Mouse (Mus musculus): ENCODE measurements around the gene Padi1.
A peak's percentile ranks its signal among the peaks of the same experiment; 100 is the strongest.

The Padi1 gene

DNA sequence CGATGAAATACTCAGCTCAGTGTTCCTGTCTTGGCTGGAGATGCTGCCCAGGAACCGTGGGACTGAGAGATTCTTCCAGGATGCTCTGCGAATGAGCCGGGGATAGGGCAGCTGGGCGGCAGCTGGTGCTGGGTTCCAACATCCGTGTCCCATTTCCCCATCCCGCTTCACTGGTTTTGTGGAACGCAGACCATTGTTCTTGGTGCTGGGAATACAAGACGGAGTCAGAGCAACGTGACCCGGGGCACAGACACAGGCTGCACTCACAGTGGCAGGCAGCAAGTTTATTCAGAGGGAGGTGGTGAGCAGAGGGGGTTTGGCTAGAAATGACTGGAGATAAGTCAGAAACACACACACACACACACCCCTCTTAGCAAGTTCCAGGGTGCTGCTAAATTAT lies 3.7 kb upstream of the Padi1 start:
- Histone ChIP-seq H3K36me3 (ENCODE audit: control insufficient read depth, insufficient read depth, low read length, poor library complexity, severe bottlenecking) (no peaks in the 10 kb centered on the region), H3K27me3 (ENCODE audit: control insufficient read depth, insufficient read depth, low read length, poor library complexity, severe bottlenecking) (no peaks in the 10 kb centered on the region)
- no peak for DNase-seq (ENCODE audit: low read depth, low spot score)

DNA sequence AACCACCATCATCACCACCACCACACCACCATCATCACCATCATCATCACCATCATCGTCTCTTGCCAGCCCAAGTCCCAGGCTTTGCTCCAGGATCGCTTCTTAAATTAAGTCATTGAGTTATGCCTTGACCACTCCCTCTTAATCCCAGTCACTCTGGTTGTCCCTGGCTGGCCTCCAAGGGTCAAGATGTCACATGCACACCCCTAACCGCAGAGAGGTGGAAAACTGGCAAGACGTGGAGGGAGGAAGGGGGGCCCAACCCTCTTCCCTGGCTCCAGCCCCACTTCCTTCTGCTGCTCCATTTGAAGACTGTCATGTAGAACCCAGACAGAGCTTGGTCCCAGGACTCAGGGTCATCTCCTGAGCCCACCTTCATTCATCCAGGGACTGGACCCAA lies 587 bp downstream of the Padi1 start:
- no peak for DNase-seq (ENCODE audit: low read depth, low spot score)
- Histone ChIP-seq H3K36me3 (ENCODE audit: control insufficient read depth, insufficient read depth, low read length, poor library complexity, severe bottlenecking) (no peaks in the 10 kb centered on the region), H3K27me3 (ENCODE audit: control insufficient read depth, insufficient read depth, low read length, poor library complexity, severe bottlenecking) (no peaks in the 10 kb centered on the region)

DNA sequence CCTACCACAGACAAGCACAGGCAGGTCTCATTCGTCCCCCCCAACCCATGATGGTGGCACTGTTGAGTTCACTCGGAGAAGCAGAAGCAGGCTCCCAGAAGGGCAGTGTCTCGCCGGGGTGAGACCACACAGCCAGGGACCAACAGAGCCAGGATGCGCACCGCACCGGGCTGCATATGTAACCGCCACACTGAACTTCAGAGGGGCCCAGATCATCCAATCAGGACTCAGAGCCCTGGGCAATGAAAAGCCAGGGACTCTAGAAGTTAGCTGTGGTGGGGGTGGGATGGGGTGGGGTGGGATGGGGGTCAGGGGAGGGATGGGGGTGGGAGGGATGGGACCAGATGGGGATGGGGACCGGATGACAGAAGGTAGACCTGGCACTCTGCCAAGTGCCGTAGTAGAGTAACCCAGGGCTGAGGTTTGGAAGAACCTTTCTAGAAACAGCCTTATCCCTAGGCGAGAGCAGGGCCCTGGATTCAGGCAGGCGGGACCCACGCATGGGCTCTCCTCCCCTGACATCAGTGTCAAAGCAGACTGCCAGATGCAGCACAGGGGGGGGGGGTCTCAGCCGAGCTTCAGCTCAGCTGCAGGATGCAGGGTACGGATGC lies 1.8 kb downstream of the Padi1 start:
- no peak for DNase-seq (ENCODE audit: low read depth, low spot score)
- Histone ChIP-seq H3K36me3 (ENCODE audit: control insufficient read depth, insufficient read depth, low read length, poor library complexity, severe bottlenecking) (no peaks in the 10 kb centered on the region), H3K27me3 (ENCODE audit: control insufficient read depth, insufficient read depth, low read length, poor library complexity, severe bottlenecking) (no peaks in the 10 kb centered on the region)

DNA sequence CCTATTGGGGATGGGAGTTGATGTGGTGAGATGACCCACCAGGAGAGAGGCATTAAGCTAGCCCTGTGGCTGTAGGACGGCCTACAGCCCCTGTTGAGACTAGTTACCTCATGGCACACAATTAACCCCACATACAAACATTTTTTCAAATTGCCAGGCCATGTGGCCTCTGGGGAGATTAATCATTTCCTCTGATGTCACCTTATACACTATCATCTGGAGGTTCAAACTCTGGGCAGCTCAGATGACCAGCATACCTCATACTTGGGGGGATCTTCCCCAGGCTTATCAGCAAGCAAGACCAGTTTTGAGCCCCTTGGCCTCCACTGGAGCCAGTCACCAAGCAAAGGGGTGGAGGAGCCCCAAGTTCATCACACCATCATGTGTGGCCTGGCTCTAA lies 2.7 kb downstream of the Padi1 start:
- Histone ChIP-seq H3K36me3 (ENCODE audit: control insufficient read depth, insufficient read depth, low read length, poor library complexity, severe bottlenecking) (no peaks in the 10 kb centered on the region), H3K27me3 (ENCODE audit: control insufficient read depth, insufficient read depth, low read length, poor library complexity, severe bottlenecking) (no peaks in the 10 kb centered on the region)
- DNase-seq (ENCODE audit: low read depth, low spot score): no peak

- DNase-seq (ENCODE audit: low read depth, low spot score): peak; percentile 58
- Histone ChIP-seq H3K36me3 (ENCODE audit: control insufficient read depth, insufficient read depth, low read length, poor library complexity, severe bottlenecking) (no peaks in the 10 kb centered on the region), H3K27me3 (ENCODE audit: control insufficient read depth, insufficient read depth, low read length, poor library complexity, severe bottlenecking) (no peaks in the 10 kb centered on the region)
Measured at GRCm38 (mm10) chr4:140837879-140838278, 7.7 kb downstream of the Padi1 start.

- H3K36me3 ChIP-seq (ENCODE audit: control insufficient read depth, insufficient read depth, low read length, poor library complexity, severe bottlenecking): no peaks in the 10 kb centered on the region
- no peaks in the 10 kb centered on the region for H3K27me3 ChIP-seq (ENCODE audit: control insufficient read depth, insufficient read depth, low read length, poor library complexity, severe bottlenecking)
- no peak for DNase-seq (ENCODE audit: low read depth, low spot score)
Measured at GRCm38 (mm10) chr4:140836208-140836866, 9.2 kb downstream of the Padi1 start.

DNA sequence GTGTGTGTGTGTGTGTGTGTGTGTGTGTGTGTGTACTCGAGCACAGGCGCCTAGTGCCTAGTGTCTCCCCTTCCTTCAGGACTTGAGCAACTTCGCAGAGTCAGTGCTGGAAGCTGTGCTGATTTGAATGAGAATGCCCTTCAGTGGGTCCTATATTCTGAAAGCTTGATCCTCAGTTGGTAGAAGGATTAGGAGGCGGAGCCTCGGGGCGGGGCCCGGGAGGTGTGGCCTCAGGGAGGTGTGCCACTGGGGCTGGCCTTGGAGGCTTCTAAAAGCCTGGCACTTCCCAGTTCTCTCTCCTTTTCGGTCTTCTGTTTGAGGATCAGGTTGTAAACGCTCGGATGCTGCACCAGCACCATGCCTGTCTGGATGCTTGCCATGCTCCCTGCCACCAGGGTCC lies 9.9 kb downstream of the Padi1 start:
- Histone ChIP-seq H3K27me3 (ENCODE audit: control insufficient read depth, insufficient read depth, low read length, poor library complexity, severe bottlenecking) (no peaks in the 10 kb centered on the region), H3K36me3 (ENCODE audit: control insufficient read depth, insufficient read depth, low read length, poor library complexity, severe bottlenecking) (no peaks in the 10 kb centered on the region)
- DNase-seq (ENCODE audit: low read depth, low spot score): no peak

- DNase-seq (ENCODE audit: low read depth, low spot score): no peak
- no peaks in the 10 kb centered on the region for H3K27me3 ChIP-seq (ENCODE audit: control insufficient read depth, insufficient read depth, low read length, poor library complexity, severe bottlenecking)
- H3K36me3 ChIP-seq (ENCODE audit: control insufficient read depth, insufficient read depth, low read length, poor library complexity, severe bottlenecking): no peaks in the 10 kb centered on the region
Measured at GRCm38 (mm10) chr4:140834327-140834934, 11.1 kb downstream of the Padi1 start.

DNA sequence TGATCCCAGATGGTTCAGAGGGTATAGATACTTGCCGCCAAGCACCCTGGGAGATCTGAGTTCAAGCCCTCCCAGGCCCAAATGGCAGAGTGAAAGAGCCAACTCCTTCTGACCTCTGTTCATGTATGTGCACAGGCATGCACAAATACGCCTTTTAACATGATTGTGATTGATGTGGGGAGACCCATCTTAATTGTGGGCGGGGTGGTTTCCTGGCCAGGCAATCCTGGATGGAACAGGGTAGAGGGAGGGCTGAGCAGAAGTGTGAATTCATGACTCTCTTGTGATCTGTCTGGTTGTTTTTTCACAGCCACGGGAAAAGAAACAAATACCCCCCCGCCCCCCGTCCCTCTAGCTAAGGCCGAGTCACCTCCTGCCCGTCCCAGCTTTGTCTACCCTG lies 12.8 kb downstream of the Padi1 start:
- Histone ChIP-seq H3K27me3 (ENCODE audit: control insufficient read depth, insufficient read depth, low read length, poor library complexity, severe bottlenecking) (no peaks in the 10 kb centered on the region), H3K36me3 (ENCODE audit: control insufficient read depth, insufficient read depth, low read length, poor library complexity, severe bottlenecking) (no peaks in the 10 kb centered on the region)
- DNase-seq (ENCODE audit: low read depth, low spot score): no peak

DNA sequence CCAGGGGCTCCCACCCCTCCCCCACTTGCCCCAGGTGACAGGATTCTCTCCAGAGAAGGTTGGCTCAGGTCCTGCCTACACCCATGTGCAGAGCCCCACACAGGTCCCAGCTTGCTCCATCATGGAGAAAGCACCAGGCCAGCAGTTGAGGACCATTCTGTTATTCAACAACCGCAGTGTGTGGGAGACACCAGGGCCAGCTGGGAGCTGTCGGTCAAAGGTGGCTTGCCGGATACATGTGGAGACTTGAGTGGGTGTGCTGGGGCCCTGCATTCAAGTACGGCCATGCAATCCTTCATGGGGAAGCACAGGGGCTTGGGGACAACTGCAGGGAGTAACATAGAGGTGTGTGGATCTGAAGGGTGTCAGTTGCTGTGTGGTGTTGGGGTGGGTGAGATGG lies 13.8 kb downstream of the Padi1 start:
- DNase-seq (ENCODE audit: low read depth, low spot score): no peak
- H3K36me3 ChIP-seq (ENCODE audit: control insufficient read depth, insufficient read depth, low read length, poor library complexity, severe bottlenecking): no peaks in the 10 kb centered on the region
- no peaks in the 10 kb centered on the region for H3K27me3 ChIP-seq (ENCODE audit: control insufficient read depth, insufficient read depth, low read length, poor library complexity, severe bottlenecking)

- Histone ChIP-seq H3K27me3 (ENCODE audit: control insufficient read depth, insufficient read depth, low read length, poor library complexity, severe bottlenecking) (no peaks in the 10 kb centered on the region), H3K36me3 (ENCODE audit: control insufficient read depth, insufficient read depth, low read length, poor library complexity, severe bottlenecking) (no peaks in the 10 kb centered on the region)
- peak; percentile 44 for DNase-seq (ENCODE audit: low read depth, low spot score)
Measured at GRCm38 (mm10) chr4:140827237-140827636, 18.3 kb downstream of the Padi1 start.

- Histone ChIP-seq H3K36me3 (ENCODE audit: control insufficient read depth, insufficient read depth, low read length, poor library complexity, severe bottlenecking) (no peaks in the 10 kb centered on the region), H3K27me3 (ENCODE audit: control insufficient read depth, insufficient read depth, low read length, poor library complexity, severe bottlenecking) (no peaks in the 10 kb centered on the region)
- DNase-seq (ENCODE audit: low read depth, low spot score): peak; percentile 39
Measured at GRCm38 (mm10) chr4:140825942-140826341, 19.6 kb downstream of the Padi1 start.

DNA sequence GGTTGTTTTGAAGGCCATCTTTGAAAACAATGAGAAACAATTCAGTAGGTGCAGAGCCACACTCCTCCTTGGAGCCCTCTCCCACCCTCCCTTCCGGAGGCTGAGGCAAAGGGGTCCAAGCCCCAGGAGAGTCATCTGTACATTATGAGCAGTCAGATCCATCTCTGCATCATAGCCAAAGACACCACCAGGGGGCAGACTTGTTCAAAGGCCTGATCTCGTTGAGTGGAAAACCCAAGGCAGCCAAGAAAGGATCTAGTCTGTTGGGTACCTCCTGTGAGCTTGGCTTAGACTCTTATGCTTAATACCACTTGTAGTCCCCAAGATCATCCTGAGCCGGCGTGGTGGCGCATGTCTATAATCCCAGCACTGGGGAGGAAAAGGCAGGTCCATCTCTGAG lies 23.6 kb downstream of the Padi1 start:
- Histone ChIP-seq H3K27me3 (ENCODE audit: control insufficient read depth, insufficient read depth, low read length, poor library complexity, severe bottlenecking) (no peaks in the 10 kb centered on the region), H3K36me3 (ENCODE audit: control insufficient read depth, insufficient read depth, low read length, poor library complexity, severe bottlenecking) (no peaks in the 10 kb centered on the region)
- DNase-seq (ENCODE audit: low read depth, low spot score): peak; percentile 77

DNA sequence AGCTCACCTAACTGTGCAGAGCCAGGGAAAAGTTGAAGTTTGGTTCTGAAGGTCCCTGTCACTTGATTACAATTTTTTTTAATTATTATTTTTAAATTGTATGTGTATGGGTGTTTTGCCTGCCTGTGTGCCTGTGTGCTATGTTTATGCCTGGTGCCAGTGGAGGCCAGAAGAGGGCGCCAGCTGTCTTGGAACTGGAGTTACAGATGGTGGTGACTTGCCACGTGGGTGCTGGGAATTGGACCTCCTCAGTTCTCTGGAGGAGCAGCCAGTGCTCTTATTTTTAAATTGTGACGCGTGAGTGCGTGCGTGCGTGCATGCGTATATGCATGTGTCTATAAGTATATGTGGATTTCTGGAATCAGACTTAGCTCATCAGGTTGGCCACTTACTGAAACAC lies 28.2 kb downstream of the Padi1 start:
- no peak for DNase-seq (ENCODE audit: low read depth, low spot score)
- Histone ChIP-seq H3K27me3 (ENCODE audit: control insufficient read depth, insufficient read depth, low read length, poor library complexity, severe bottlenecking) (no peaks in the 10 kb centered on the region), H3K36me3 (ENCODE audit: control insufficient read depth, insufficient read depth, low read length, poor library complexity, severe bottlenecking) (no peaks in the 10 kb centered on the region)

GRCm38 (mm10) chr4:140815996-140816917 lies 29.3 kb downstream of the Padi1 start:
- H3K36me3 ChIP-seq (ENCODE audit: control insufficient read depth, insufficient read depth, low read length, poor library complexity, severe bottlenecking): no peaks in the 10 kb centered on the region
- DNase-seq (ENCODE audit: low read depth, low spot score): peak; percentile 25
- no peaks in the 10 kb centered on the region for H3K27me3 ChIP-seq (ENCODE audit: control insufficient read depth, insufficient read depth, low read length, poor library complexity, severe bottlenecking)

All from splenic B cell, adult 2 months (primary cell).